Mouse (Mus musculus) 416B (cell line): ENCODE measurements around the gene Gjb1.
"Not testable (repeated sequence)": the region's sequence is repeated elsewhere in the genome, so short reads cannot be mapped to it uniquely, and the experiment has no call there.

Source experiments
- DNase-seq: peaks from one replicate; pipeline ENCODE4 v3.0.0; 2011; ENCODE audit warnings: low read depth

The Gjb1 gene

GRCm38 (mm10) chrX:101376190-101376968 lies at the start of gene Gjb1:
TSS of gene Gjb1 (plus strand) at chrX:101376378.
- DNase-seq = no peak

- peak; percentile 61 for DNase-seq
Observed at GRCm38 (mm10) chrX:101329372-101330028, 46.7 kb upstream of the Gjb1 start.

GRCm38 (mm10) chrX:101332031-101332374 lies 44.2 kb upstream of the Gjb1 start:
- DNase-seq = no peak

- peak; percentile 99 for DNase-seq
Observed at GRCm38 (mm10) chrX:101332375-101333211, 43.6 kb upstream of the Gjb1 start.

GRCm38 (mm10) chrX:101334606-101335005 lies 41.6 kb upstream of the Gjb1 start:
- DNase-seq = peak; percentile 45

GRCm38 (mm10) chrX:101338666-101339065 lies 37.5 kb upstream of the Gjb1 start:
- peak; percentile 22 for DNase-seq

GRCm38 (mm10) chrX:101342837-101343236 lies 33.3 kb upstream of the Gjb1 start:
- not testable (repeated sequence) for DNase-seq

- DNase-seq = no peak
Observed at GRCm38 (mm10) chrX:101345456-101345855, 30.7 kb upstream of the Gjb1 start.

GRCm38 (mm10) chrX:101346475-101346874 lies 29.7 kb upstream of the Gjb1 start:
- no peak for DNase-seq

- DNase-seq = peak; percentile 93
Observed at GRCm38 (mm10) chrX:101351188-101351587, 25.0 kb upstream of the Gjb1 start.

GRCm38 (mm10) chrX:101358902-101359301 lies 17.3 kb upstream of the Gjb1 start:
- DNase-seq = peak; percentile 33

- DNase-seq = peak; percentile 81
Observed at GRCm38 (mm10) chrX:101369001-101369400, 7.2 kb upstream of the Gjb1 start.

- no peak for DNase-seq
Observed at GRCm38 (mm10) chrX:101370573-101370972, 5.6 kb upstream of the Gjb1 start.

GRCm38 (mm10) chrX:101372946-101373345 lies 3.2 kb upstream of the Gjb1 start:
- DNase-seq = no peak

GRCm38 (mm10) chrX:101377076-101377475 lies 898 bp downstream of the Gjb1 start:
- no peak for DNase-seq

- DNase-seq = peak; percentile 16
Observed at GRCm38 (mm10) chrX:101379744-101380143, 3.6 kb downstream of the Gjb1 start.

GRCm38 (mm10) chrX:101383455-101383854 lies 7.3 kb downstream of the Gjb1 start:
- DNase-seq = no peak

- DNase-seq = no peak
Observed at GRCm38 (mm10) chrX:101384439-101385137, 8.4 kb downstream of the Gjb1 start.

GRCm38 (mm10) chrX:101386222-101386621 lies 10.0 kb downstream of the Gjb1 start:
- DNase-seq = no peak

- DNase-seq = no peak
Observed at GRCm38 (mm10) chrX:101388866-101389537, 12.8 kb downstream of the Gjb1 start.

- no peak for DNase-seq
Observed at GRCm38 (mm10) chrX:101394341-101394740, 18.2 kb downstream of the Gjb1 start.
